Mouse (Mus musculus): Measurements from ENCODE around the gene Aldh1l1.

The Aldh1l1 gene

GRCm38 (mm10) chr6:90544433-90544832 is 58.2 kb downstream of the Aldh1l1 start:
- in situ Hi-C loops (cut with MseI, MboI), result no loop called here

- in situ Hi-C loops (cut with MseI, MboI), result no loop called here
Observed at GRCm38 (mm10) chr6:90546274-90546673, 60.0 kb downstream of the Aldh1l1 start.

DNA sequence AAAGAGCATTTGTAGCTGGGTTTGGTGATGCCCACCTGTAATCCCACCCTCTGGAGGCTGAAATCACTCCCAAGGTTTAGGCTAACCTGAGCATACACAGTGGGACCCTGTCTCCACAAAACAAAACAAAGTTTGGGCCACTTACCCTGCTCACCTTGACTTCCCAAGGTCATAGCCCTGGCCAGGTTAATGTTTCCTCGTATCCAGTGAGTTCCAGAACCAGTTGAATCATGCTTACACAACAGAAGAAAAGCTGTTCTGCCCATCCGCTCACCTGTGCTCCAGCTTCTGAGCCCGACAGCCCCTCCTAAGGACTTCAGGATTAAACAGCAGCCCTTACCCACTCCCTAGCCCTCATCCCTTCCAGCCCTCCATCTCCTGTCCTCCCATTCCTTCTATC is 60.8 kb downstream of the Aldh1l1 start:
- in situ Hi-C loops (cut with MseI, MboI), result no loop called here

DNA sequence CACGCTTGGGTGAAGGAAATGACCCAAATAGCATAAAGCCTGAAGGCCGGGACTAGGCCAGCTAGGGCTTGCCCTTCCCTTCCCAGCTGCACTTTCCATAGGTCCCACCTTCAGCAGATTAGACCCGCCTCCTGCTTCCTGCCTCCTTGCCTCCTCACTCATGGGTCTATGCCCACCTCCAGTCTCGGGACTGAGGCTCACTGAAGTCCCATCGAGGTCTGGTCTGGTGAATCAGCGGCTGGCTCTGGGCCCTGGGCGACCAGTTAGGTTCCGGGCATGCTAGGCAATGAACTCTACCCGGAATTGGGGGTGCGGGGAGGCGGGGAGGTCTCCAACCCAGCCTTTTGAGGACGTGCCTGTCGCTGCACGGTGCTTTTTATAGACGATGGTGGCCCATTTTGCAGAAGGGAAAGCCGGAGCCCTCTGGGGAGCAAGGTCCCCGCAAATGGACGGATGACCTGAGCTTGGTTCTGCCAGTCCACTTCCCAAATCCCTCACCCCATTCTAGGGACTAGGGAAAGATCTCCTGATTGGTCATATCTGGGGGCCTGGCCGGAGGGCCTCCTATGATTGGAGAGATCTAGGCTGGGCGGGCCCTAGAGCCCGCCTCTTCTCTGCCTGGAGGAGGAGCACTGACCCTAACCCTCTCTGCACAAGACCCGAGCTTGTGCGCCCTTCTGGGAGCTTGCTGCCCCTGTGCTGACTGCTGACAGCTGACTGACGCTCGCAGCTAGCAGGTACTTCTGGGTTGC is 64.1 kb downstream of the Aldh1l1 start:
- in situ Hi-C loops (cut with MseI, MboI), result no loop called here

GRCm38 (mm10) chr6:90551251-90551650 is 65.0 kb downstream of the Aldh1l1 start:
- in situ Hi-C loops (cut with MseI, MboI), result no loop called here

DNA sequence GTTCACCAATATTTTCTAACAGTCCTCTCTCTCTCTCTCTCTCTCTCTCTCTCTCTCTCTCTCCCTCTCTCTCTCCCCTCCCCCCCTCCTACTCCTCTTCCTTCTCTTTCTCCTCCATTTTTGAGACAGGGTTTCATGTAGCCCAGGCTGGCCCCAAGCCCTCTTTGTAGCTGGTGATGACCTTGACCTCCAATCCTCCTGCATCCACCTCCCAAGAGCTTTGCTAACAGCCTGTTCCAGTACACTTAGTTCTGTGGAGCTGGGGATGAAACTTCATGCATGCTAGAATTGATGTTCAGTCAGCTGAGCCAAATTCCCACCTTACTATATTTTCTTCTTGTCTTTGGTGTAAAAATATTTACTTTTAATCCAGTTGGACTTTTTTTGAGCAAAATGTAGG is 67.0 kb downstream of the Aldh1l1 start:
- in situ Hi-C loops (cut with MseI, MboI), result no loop called here

DNA sequence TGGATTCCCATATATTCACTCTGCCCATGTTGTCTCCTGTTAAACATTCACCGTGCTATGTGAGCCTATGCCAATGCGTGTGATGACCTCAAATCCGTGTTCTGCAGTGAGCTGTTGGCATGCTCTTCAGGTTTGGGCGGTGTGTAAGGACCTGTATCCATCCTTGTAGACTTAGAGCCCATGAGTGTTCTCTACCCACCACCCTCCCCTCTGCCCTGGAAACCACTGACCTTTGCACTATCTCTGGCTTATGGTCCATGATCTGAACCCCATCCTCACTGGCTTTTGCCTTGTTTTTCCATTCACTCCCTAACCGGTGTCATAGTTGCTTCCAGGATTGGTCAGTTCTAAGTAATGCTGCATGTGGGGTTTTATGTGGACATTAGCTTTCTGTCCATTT is 67.5 kb downstream of the Aldh1l1 start:
- in situ Hi-C loops (cut with MseI, MboI), result no loop called here

GRCm38 (mm10) chr6:90556534-90557058 is 70.4 kb downstream of the Aldh1l1 start:
- in situ Hi-C loops (cut with MseI, MboI), result no loop called here

DNA sequence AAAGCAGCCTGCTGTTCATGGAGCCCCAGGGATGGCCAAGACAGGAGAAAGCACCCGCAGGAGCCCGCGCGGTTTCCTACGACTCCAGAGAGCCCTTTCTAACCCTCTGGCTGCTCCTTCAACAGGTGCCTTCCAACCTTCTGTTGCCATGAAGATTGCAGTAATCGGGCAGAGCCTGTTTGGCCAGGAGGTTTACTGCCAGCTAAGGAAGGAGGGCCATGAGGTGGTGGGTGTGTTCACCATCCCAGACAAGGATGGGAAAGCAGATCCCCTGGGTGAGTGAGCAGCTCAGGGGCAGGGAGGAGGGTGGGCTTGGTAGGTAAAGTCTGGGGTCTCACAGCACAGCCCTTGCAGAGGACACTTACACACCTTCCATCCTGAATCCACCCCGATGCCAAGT is 70.8 kb downstream of the Aldh1l1 start:
- in situ Hi-C loops (cut with MseI, MboI), result no loop called here

- in situ Hi-C loops (cut with MseI, MboI), result no loop called here
Observed at GRCm38 (mm10) chr6:90557829-90558693, 71.8 kb downstream of the Aldh1l1 start.

GRCm38 (mm10) chr6:90560390-90561058 is 74.3 kb downstream of the Aldh1l1 start:
- in situ Hi-C loops (cut with MseI, MboI), result no loop called here

GRCm38 (mm10) chr6:90561234-90561781 is 75.1 kb downstream of the Aldh1l1 start:
- in situ Hi-C loops (cut with MseI, MboI), result no loop called here

DNA sequence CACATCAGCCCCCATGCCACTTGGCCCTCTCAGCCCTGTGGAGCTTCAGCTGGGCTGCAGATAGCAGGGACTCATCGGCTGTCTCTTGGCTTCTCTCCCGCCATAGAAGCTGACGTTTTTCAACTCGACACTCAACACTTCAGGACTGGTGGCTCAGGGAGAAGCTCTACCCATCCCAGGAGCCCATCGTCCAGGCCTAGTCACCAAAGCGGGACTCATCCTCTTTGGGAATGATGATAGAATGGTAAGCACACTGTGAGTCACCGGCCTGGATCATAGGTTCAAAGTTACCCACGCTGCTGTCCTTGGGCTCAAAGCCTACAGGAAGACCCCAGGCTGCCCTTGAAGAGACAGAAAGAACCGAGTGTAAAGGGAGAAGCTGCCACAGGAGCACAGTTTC is 78.0 kb downstream of the Aldh1l1 start:
- in situ Hi-C loops (cut with MseI, MboI), result no loop called here

- in situ Hi-C loops (cut with MseI, MboI), result no loop called here
Observed at GRCm38 (mm10) chr6:90565357-90566215, 79.4 kb downstream of the Aldh1l1 start.

- in situ Hi-C loops (cut with MseI, MboI), result no loop called here
Observed at GRCm38 (mm10) chr6:90567486-90567885, 81.3 kb downstream of the Aldh1l1 start.

- in situ Hi-C loops (cut with MseI, MboI), result no loop called here
Observed at GRCm38 (mm10) chr6:90567928-90568327, 81.7 kb downstream of the Aldh1l1 start.

- in situ Hi-C loops (cut with MseI, MboI), result no loop called here
Observed at GRCm38 (mm10) chr6:90568721-90569120, 82.5 kb downstream of the Aldh1l1 start.

DNA sequence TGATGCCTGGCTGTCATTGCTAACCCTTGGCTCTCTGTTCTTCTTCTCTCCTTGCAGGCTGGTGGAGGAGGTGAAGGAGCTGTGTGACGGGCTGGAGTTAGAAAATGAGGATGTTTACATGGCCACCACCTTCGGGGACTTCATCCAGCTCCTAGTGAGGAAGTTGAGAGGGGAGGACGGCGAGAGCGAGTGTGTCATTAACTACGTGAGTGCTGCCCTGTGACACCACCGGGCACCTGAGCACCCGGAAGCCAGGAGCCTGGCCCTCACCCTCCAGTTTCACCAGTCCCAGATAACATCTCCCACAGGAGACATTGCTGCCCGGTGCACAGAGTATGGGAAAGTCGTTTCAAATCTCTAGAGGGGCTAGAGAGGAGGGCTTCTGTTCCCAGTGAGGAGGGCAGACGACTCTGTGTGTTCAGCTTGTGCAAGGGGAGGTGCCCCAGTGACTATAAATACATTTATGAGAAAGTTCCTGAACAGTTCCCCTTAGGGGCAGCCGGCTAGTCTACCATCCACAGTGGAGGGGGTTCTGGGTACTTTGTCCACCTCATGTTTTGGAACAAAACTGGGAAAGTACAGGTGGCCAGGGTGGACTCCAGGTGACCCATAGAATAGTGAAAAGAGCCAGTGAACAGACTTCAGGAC is 83.6 kb downstream of the Aldh1l1 start:
- in situ Hi-C loops (cut with MseI, MboI), result no loop called here

- in situ Hi-C loops (cut with MseI, MboI), result no loop called here
Observed at GRCm38 (mm10) chr6:90570392-90570791, 84.2 kb downstream of the Aldh1l1 start.

DNA sequence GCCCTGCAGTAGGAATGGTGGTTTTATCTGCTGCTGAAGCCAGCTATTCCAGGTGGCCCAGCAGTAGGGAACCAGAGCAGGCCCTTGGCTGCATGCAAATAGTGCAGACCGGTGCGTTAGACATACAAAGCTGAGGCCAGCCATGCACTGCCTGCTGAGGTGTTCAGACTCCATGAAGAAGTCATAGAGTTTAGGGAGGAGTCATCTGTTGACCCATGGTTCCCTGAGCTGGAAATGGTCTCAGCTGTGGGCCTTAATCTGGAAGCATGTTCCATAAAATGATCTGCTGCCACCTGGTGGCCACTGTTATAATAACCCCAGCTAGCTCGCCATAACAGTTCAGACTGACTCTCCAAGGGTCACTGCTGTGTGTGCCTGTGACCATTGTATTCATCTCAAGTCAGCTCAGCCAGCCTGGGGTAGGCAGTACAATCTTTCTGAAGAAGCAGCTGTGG is 89.1 kb downstream of the Aldh1l1 start:
- in situ Hi-C loops (cut with MseI, MboI), result no loop called here
